Mouse (Mus musculus) midbrain, embryonic 10.5 days (tissue): ENCODE results near the gene Trpm8. TPM values are rescaled to one million over a fixed set of nuclear protein-coding genes. Genes with fewer than 3 reads are reported as not detected.

ENCODE experiments used
- DNase-seq: peaks from one replicate; pipeline ENCODE4 v3.0.0-alpha.2; 2017; ENCODE audit warnings: low spot score
- H3K27ac ChIP-seq: fragments of 300-500 bp; sonication (generic); replicated peaks from 2 replicates; pipeline ENCODE4 v1.5.1; 2016; ENCODE audit warnings: mild to moderate bottlenecking
- H3K27me3 ChIP-seq: fragments of 300-500 bp; sonication (generic); 2 replicates; pipeline ENCODE4 v1.6.1; 2016; ENCODE audit warnings: low read depth, mild to moderate bottlenecking; ENCODE audit not compliant: poor library complexity, severe bottlenecking
- H3K36me3 ChIP-seq: fragments of 300-500 bp; sonication (generic); 2 replicates; pipeline ENCODE4 v1.6.1; 2016; ENCODE audit warnings: mild to moderate bottlenecking, moderate library complexity
- H3K4me1 ChIP-seq: fragments of 300-500 bp; sonication (generic); 2 replicates; pipeline ENCODE4 v1.6.1; 2016
- H3K4me3 ChIP-seq: fragments of 300-500 bp; sonication (generic); 2 replicates; pipeline ENCODE4 v1.5.1; 2016; ENCODE audit warnings: mild to moderate bottlenecking, moderate library complexity
- H3K9me3 ChIP-seq: fragments of 300-500 bp; sonication (generic); replicated peaks from 2 replicates; pipeline ENCODE4 v1.6.1; 2016; ENCODE audit warnings: mild to moderate bottlenecking
- WGBS: fragments of 180-500 bp; shearing (Covaris S2); methylation state at CpG from one replicate; pipeline ENCODE4 v1.1.7; 2016; 5-methylcytosine and 5-hydroxymethylcytosine counted together
- polyA plus RNA-seq: library from polyadenylated mRNA; unstranded; fragments of >200 nt; fragmentation: Nextera tagmentation; extraction: Ambion mirVana; gene quantifications from 2 replicates; pipeline ENCODE4 v1.2.1, GENCODE M21; 2016

Gene Trpm8
- polyA plus RNA-seq, 1 experiment from 2014 or later: not detected

- H3K9me3 ChIP-seq: peaks cover 98% of the 10 kb centered on the region
- 89% methylated on average over 7 of the region's 7 CpGs for WGBS
- H3K4me3 ChIP-seq: no peak overlapping the region
- peaks cover 75% of the 10 kb centered on the region for H3K36me3 ChIP-seq
- no peaks in the 10 kb centered on the region for H3K4me1 ChIP-seq
- no peaks in the 10 kb centered on the region for H3K27me3 ChIP-seq
- no peak for DNase-seq
- H3K27ac ChIP-seq: no peak overlapping the region
Observed at GRCm38 (mm10) chr1:88261706-88262105, 15.8 kb upstream of the Trpm8 start.

DNA sequence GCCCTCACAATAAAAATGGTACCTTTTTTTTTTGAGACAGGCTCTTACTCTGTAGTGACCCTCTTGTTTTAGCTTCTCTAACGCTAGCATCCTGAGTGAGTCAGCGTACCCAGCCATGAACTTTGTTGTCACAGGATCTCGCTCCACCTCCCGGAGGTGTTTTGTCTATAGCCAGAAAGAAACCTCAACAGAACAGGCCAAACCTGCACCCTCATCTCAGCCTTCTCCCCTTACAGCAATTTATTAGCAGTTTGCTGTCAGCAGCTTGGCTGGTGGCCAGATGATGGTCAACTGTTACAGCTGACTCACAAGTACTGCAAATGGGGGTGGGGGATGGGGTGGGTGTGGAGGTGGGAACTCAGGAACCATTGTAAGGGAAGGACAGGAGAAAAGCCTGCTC lies 15.2 kb upstream of the Trpm8 start:
- WGBS: 94% methylated on average over 4 of the region's 4 CpGs
- Histone ChIP-seq H3K4me3 (no peak overlapping the region), H3K9me3 (peaks cover 97% of the 10 kb centered on the region), H3K27ac (no peak overlapping the region), H3K36me3 (peaks cover 81% of the 10 kb centered on the region), H3K4me1 (no peaks in the 10 kb centered on the region), H3K27me3 (no peaks in the 10 kb centered on the region)
- DNase-seq: no peak

DNA sequence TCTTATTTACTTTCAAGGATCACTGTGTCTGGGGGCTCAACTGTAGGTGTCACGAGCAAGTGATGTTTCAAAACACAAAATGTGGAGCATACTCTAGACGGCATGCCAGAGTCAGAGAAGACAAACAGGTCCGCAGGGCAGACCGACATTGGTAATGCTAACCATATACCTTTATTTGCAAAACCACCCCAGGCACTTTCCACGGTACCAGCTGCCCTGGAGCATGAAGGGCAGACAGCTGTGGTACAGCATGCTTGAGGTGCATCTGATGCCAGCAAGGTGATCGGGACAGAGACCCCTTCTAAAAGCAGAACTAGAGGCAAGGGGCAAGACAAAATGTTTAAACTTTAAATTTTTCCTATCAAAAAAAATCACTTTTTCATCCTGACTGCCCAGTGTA lies 14.5 kb upstream of the Trpm8 start:
- 79% methylated on average over 6 of the region's 6 CpGs for WGBS
- no peak for DNase-seq
- H3K27ac ChIP-seq: no peak overlapping the region
- no peak overlapping the region for H3K4me3 ChIP-seq
- H3K4me1 ChIP-seq: no peaks in the 10 kb centered on the region
- peaks cover 88% of the 10 kb centered on the region for H3K36me3 ChIP-seq
- H3K9me3 ChIP-seq: peaks cover 94% of the 10 kb centered on the region
- H3K27me3 ChIP-seq: no peaks in the 10 kb centered on the region

GRCm38 (mm10) chr1:88263778-88264177 lies 13.7 kb upstream of the Trpm8 start:
- no peak overlapping the region for H3K27ac ChIP-seq
- H3K4me1 ChIP-seq: no peaks in the 10 kb centered on the region
- 92% methylated on average over 5 of the region's 5 CpGs for WGBS
- no peaks in the 10 kb centered on the region for H3K27me3 ChIP-seq
- peaks cover 90% of the 10 kb centered on the region for H3K9me3 ChIP-seq
- DNase-seq: no peak
- H3K4me3 ChIP-seq: no peak overlapping the region
- peaks cover 96% of the 10 kb centered on the region for H3K36me3 ChIP-seq

- Histone ChIP-seq H3K36me3 (peaks cover 100% of the 10 kb centered on the region), H3K27ac (no peak overlapping the region), H3K4me3 (no peak overlapping the region), H3K27me3 (no peaks in the 10 kb centered on the region), H3K4me1 (no peaks in the 10 kb centered on the region), H3K9me3 (peaks cover 87% of the 10 kb centered on the region)
- no peak for DNase-seq
- WGBS: 87% methylated on average over 7 of the region's 7 CpGs
Observed at GRCm38 (mm10) chr1:88264237-88264868, 13.1 kb upstream of the Trpm8 start.

GRCm38 (mm10) chr1:88264869-88265240 lies 12.6 kb upstream of the Trpm8 start:
- WGBS: 79% methylated on average over 4 of the region's 4 CpGs
- no peak for DNase-seq
- Histone ChIP-seq H3K36me3 (peaks cover 100% of the 10 kb centered on the region), H3K4me1 (no peaks in the 10 kb centered on the region), H3K4me3 (no peak overlapping the region), H3K27ac (no peak overlapping the region), H3K9me3 (peaks cover 82% of the 10 kb centered on the region), H3K27me3 (no peaks in the 10 kb centered on the region)

- WGBS: 90% methylated on average over 13 of the region's 13 CpGs
- no peak overlapping the region for H3K27ac ChIP-seq
- H3K9me3 ChIP-seq: peaks cover 69% of the 10 kb centered on the region
- H3K27me3 ChIP-seq: no peaks in the 10 kb centered on the region
- DNase-seq: no peak
- no peak overlapping the region for H3K4me3 ChIP-seq
- peaks cover 96% of the 10 kb centered on the region for H3K36me3 ChIP-seq
- H3K4me1 ChIP-seq: no peaks in the 10 kb centered on the region
Observed at GRCm38 (mm10) chr1:88266123-88266522, 11.3 kb upstream of the Trpm8 start.

GRCm38 (mm10) chr1:88267489-88267888 lies 10.0 kb upstream of the Trpm8 start:
- no peak overlapping the region for H3K4me3 ChIP-seq
- no peak for DNase-seq
- H3K4me1 ChIP-seq: no peaks in the 10 kb centered on the region
- 95% methylated on average over 6 of the region's 6 CpGs for WGBS
- H3K27me3 ChIP-seq: no peaks in the 10 kb centered on the region
- H3K27ac ChIP-seq: no peak overlapping the region
- H3K9me3 ChIP-seq: peaks cover 61% of the 10 kb centered on the region
- peaks cover 96% of the 10 kb centered on the region for H3K36me3 ChIP-seq

- no peak overlapping the region for H3K27ac ChIP-seq
- no peak for DNase-seq
- peaks cover 96% of the 10 kb centered on the region for H3K36me3 ChIP-seq
- H3K4me1 ChIP-seq: no peaks in the 10 kb centered on the region
- 88% methylated on average over 6 of the region's 6 CpGs for WGBS
- peaks cover 58% of the 10 kb centered on the region for H3K9me3 ChIP-seq
- no peak overlapping the region for H3K4me3 ChIP-seq
- H3K27me3 ChIP-seq: no peaks in the 10 kb centered on the region
Observed at GRCm38 (mm10) chr1:88268070-88268469, 9.4 kb upstream of the Trpm8 start.

DNA sequence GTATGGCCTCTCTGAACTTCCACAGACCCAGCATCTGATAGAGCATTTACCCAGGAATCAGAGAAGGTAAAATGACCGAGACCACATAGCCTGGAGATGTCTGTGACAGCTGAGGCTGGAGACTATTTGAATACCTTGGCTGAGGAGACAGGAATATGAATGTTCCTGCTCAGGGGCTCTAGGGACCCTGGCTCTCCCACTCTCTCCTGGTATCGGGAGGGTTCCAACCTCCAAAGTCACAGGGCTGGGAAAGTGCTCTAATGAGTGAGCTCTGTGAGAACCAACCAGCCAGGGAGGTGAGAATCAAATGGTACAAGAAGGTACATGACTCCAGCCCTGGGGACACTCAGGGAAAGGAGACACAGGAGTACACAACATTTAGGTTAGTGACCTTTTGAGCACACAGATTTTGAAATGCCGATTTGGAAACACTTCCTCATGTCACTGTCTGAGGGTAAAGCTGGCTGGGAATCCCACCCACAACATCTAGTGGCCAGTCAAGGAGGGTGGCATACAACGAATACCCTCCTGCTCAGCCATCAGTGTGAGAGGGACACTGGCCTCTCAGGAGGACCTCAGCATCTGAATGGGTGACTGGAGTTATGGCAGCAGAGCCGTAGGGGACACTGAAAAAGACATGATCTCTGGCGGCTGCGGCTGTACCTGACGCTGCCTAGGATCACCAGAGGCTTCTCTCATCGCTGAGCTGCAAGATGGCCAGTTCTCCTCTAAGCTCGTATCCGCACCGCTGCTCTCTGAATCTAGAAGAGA lies 7.7 kb upstream of the Trpm8 start:
- Histone ChIP-seq H3K4me3 (no peak overlapping the region), H3K4me1 (no peaks in the 10 kb centered on the region), H3K9me3 (peaks cover 41% of the 10 kb centered on the region), H3K27me3 (no peaks in the 10 kb centered on the region), H3K27ac (no peak overlapping the region), H3K36me3 (peaks cover 96% of the 10 kb centered on the region)
- 89% methylated on average over 12 of the region's 12 CpGs for WGBS
- DNase-seq: no peak

- H3K36me3 ChIP-seq: peaks cover 78% of the 10 kb centered on the region
- H3K27ac ChIP-seq: no peak overlapping the region
- WGBS: 64% methylated on average over 4 of the region's 4 CpGs
- peaks cover 27% of the 10 kb centered on the region for H3K9me3 ChIP-seq
- no peaks in the 10 kb centered on the region for H3K27me3 ChIP-seq
- no peak overlapping the region for H3K4me3 ChIP-seq
- H3K4me1 ChIP-seq: peaks cover 20% of the 10 kb centered on the region
- no peak for DNase-seq
Observed at GRCm38 (mm10) chr1:88272851-88273250, 4.6 kb upstream of the Trpm8 start.

DNA sequence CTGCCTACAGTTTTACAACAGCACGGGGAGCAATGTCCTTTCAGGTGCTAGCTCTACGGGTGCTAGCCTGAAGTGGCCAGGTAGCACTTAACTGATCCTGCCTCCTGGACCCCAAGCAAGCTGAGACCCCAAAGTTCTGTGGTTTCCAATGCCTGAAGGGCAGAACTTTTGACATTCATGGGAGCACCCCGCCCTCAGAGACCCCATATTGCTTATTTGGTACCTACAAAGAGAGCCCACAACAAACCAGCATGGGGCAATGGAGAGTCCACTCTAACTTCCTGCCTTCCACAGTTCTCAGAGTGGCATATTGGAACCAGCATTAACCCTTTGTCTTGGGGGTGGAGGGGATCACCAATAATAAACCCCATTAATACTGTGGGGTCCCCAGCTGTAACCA lies 4.1 kb upstream of the Trpm8 start:
- WGBS: 95% methylated on average over 3 of the region's 3 CpGs
- Histone ChIP-seq H3K27me3 (no peaks in the 10 kb centered on the region), H3K27ac (no peak overlapping the region), H3K9me3 (peaks cover 31% of the 10 kb centered on the region), H3K36me3 (peaks cover 73% of the 10 kb centered on the region), H3K4me1 (peaks cover 20% of the 10 kb centered on the region), H3K4me3 (no peak overlapping the region)
- DNase-seq: no peak

- H3K36me3 ChIP-seq: peaks cover 68% of the 10 kb centered on the region
- peaks cover 20% of the 10 kb centered on the region for H3K4me1 ChIP-seq
- no peak overlapping the region for H3K4me3 ChIP-seq
- 82% methylated on average over 4 of the region's 4 CpGs for WGBS
- H3K27me3 ChIP-seq: no peaks in the 10 kb centered on the region
- H3K27ac ChIP-seq: no peak overlapping the region
- DNase-seq: no peak
- H3K9me3 ChIP-seq: peaks cover 28% of the 10 kb centered on the region
Observed at GRCm38 (mm10) chr1:88273832-88274231, 3.6 kb upstream of the Trpm8 start.
